9 mouse cellular contexts compared by ENCODE assay signal in the genomic region with DNA sequence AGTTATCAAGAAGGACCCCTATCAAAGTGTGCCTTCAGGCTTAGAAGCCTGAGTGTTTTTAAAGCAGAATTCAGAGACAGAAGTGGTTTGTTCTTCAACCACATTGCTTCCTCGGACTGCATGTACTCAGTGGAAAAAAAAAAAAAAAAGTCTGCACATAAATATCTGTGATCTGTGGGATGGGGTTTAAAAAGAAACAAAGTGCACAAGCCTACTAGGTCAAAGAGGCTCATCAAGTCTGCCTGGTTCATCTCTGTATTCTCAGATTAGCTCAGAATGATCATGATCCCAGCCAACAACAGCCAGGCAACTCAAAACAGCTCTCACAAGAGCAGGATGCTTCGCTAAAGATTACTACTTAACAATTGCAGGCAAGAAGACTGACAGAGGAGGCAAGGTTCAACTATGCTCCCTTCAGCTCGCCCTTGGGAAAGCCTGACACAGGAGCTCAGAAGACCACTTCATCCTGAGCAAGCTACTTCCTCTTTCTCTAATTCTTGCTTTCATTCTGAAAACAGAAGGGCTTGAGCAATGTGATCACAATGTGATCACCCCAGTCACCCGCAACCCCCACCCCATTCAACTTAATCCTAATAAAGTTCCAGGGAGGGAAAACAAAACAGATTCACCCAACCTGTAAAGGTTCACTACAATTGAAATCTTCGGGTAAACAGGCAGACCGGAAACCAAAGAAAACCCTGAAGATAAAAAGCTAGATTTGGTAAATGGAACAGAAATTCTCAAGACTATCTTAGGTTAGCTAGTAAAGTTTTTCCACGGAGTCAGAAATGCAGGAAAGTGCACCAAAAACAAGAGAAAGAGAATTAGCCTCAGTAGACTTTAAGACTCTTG. TPM values are rescaled to one million over a fixed set of nuclear protein-coding genes. Genes with fewer than 3 reads are reported as not detected.
DNase-seq lines count a peak whose midpoint lies in the region; ATAC-seq and TF ChIP-seq lines count a peak whose summit lies in the region.
"Had no signal": no experiment of that assay in that cellular context is flagged by ENCODE, and none has a peak within 500 bp of the region (broad histone marks: within the 10 kb centered on the region; RNA-seq: fewer than 3 reads in every experiment).

No protein-coding gene starts in this region.

- intact Hi-C loops in gastrocnemius, adult 2 months (cut with DNase I): no loop called here
- intact Hi-C loops in gastrocnemius, postnatal 14 days (cut with DNase I; ENCODE audit: low total_unique reads): no loop called here

- no peak for ATAC-seq in heart, embryonic 16.5 days (replicated peaks; ENCODE audit: extremely low read depth, insufficient read depth, low FRiP score)
- ATAC-seq in liver, embryonic 16.5 days (ENCODE audit: low read depth): 0 out of 2 replicates have a peak, but pooled peaks have one; percentile 17
- no peak for ATAC-seq in neural tube, embryonic 14.5 days (ENCODE audit: low read depth)

- 33% methylated on average over 7 of the region's 7 CpGs for WGBS in heart, embryonic 16.5 days
- 9% methylated on average over 7 of the region's 7 CpGs for WGBS in liver, embryonic 16.5 days (ENCODE audit: insufficient replicate concordance)
- WGBS in neural tube, embryonic 14.5 days: 49% methylated on average over 7 of the region's 7 CpGs

- H3K27ac ChIP-seq in gastrocnemius, adult 2 months: peak overlapping the region; percentile 96
- peak overlapping the region; percentile 62 for H3K27ac ChIP-seq in heart, embryonic 16.5 days (ENCODE audit: low read length)
- no peak overlapping the region for H3K27ac ChIP-seq in liver, embryonic 16.5 days (ENCODE audit: low read length)
- H3K27ac ChIP-seq in neural tube, embryonic 14.5 days (ENCODE audit: low read depth, low read length): no peak overlapping the region

- H3K4me1 ChIP-seq in heart, embryonic 16.5 days (ENCODE audit: control insufficient read depth, insufficient read depth, low read length): peaks cover 7% of the 10 kb centered on the region
- no peaks in the 10 kb centered on the region; the same call in 1 of the 2 replicates for H3K4me1 ChIP-seq in liver, embryonic 16.5 days (ENCODE audit: control insufficient read depth, low read depth, low read length)
- H3K4me1 ChIP-seq in neural tube, embryonic 14.5 days (ENCODE audit: control insufficient read depth, insufficient read depth, low read length): peaks cover 9% of the 10 kb centered on the region; the same call in 1 of the 2 replicates

- H3K4me3 ChIP-seq in gastrocnemius, adult 2 months: peak overlapping the region; percentile 88
- peak overlapping the region; percentile 77 for H3K4me3 ChIP-seq in heart, embryonic 16.5 days (ENCODE audit: low read length)
- peak overlapping the region; percentile 59; the same call in 1 of the 2 replicates for H3K4me3 ChIP-seq in liver, embryonic 16.5 days (ENCODE audit: low read depth, low read length)
- peak overlapping the region; percentile 38; the same call in 1 of the 2 replicates for H3K4me3 ChIP-seq in neural tube, embryonic 14.5 days (ENCODE audit: low read depth, low read length)

- H3K27me3 ChIP-seq in heart, embryonic 16.5 days (ENCODE audit: control insufficient read depth, insufficient read depth, low read length): no peaks in the 10 kb centered on the region
- no peaks in the 10 kb centered on the region for H3K27me3 ChIP-seq in liver, embryonic 16.5 days (ENCODE audit: control insufficient read depth, insufficient read depth, low read depth, low read length)
- H3K27me3 ChIP-seq in neural tube, embryonic 14.5 days (ENCODE audit: control insufficient read depth, insufficient read depth, low read length): no peaks in the 10 kb centered on the region

- H3K9me3 ChIP-seq in heart, embryonic 16.5 days (replicated peaks; ENCODE audit: control insufficient read depth, low read length): no peaks in the 10 kb centered on the region
- no peaks in the 10 kb centered on the region for H3K9me3 ChIP-seq in liver, embryonic 16.5 days (replicated peaks; ENCODE audit: control insufficient read depth, low read length)
- no peaks in the 10 kb centered on the region for H3K9me3 ChIP-seq in neural tube, embryonic 14.5 days (ENCODE audit: control insufficient read depth, low read length)

- no peak for DNase-seq in gastrocnemius, adult 2 months
- no peak for DNase-seq in gastrocnemius, postnatal 14 days
- DNase-seq in brain, adult 2 months (ENCODE audit: low read depth, low spot score): peak; percentile 16
- no peak for DNase-seq in c-Kit-positive CD71-positive TER-119-positive erythroid progenitor cells, embryonic 14.5 days (ENCODE audit: low spot score)
- no peak for DNase-seq in adrenal gland, postnatal 25 days

- no peaks in the 10 kb centered on the region for H3K36me3 ChIP-seq in heart, embryonic 16.5 days (ENCODE audit: control insufficient read depth, insufficient read depth)
- H3K36me3 ChIP-seq in liver, embryonic 16.5 days (ENCODE audit: control insufficient read depth, insufficient read depth): no peaks in the 10 kb centered on the region
- H3K36me3 ChIP-seq in neural tube, embryonic 14.5 days (ENCODE audit: control insufficient read depth, insufficient read depth, low read length): no peaks in the 10 kb centered on the region
- H3K36me3 ChIP-seq: G1E had no signal

- peak overlapping the region; percentile 80 for H3K9ac ChIP-seq in heart, embryonic 16.5 days (ENCODE audit: low read length)
- H3K9ac ChIP-seq in liver, embryonic 16.5 days (ENCODE audit: low read depth, low read length): no peak overlapping the region
- peak overlapping the region; percentile 37; the same call in 1 of the 2 replicates for H3K9ac ChIP-seq in neural tube, embryonic 14.5 days (replicated peaks; ENCODE audit: low read depth, low read length)

- TF ChIP-seq CTCF in gastrocnemius, adult 2 months (IDR thresholded peaks at IDR 0.05): no peak

- H3K4me2 ChIP-seq in heart, embryonic 16.5 days (ENCODE audit: low read depth, low read length): peak overlapping the region; percentile 95
- peak overlapping the region; percentile 76 for H3K4me2 ChIP-seq in liver, embryonic 16.5 days (ENCODE audit: low read depth, low read length)
- H3K4me2 ChIP-seq in neural tube, embryonic 14.5 days (ENCODE audit: low read depth, low read length): peak overlapping the region; percentile 83

RNA-seq across cellular contexts. Expression of gene Ctsc, which starts 0.7 kb away (rescaled TPM):
- total RNA-seq in gastrocnemius, adult 2 months (2021): 10 to 100 TPM; 41.6 to 50.7 TPM
- total RNA-seq in gastrocnemius, postnatal 14 days (2021): 10 to 100 TPM; 29.8 to 35.7 TPM
- polyA plus RNA-seq in heart, embryonic 16.5 days (2015; fragmentation: Nextera tagmentation; extraction: Ambion mirVana): 49.6 and 50.8 TPM in 2 replicates
- polyA plus RNA-seq in liver, embryonic 16.5 days (2015; fragmentation: Nextera tagmentation; extraction: Ambion mirVana): 50.5 and 56.7 TPM in 2 replicates
- 6.5 and 16.1 TPM in 2 replicates for polyA plus RNA-seq in neural tube, embryonic 14.5 days (2014; fragmentation: Nextera tagmentation; extraction: Ambion mirVana)
- 9.6 and 12.3 TPM in 2 replicates for total RNA-seq in adrenal gland, postnatal 25 days (2021)
- polyA plus RNA-seq: G1E had no signal

Comparison
In these comparisons a context has a peak if more than half of its experiments do, and no peak if none do; other contexts are left out.
1. H3K27ac ChIP-seq: peak in gastrocnemius, adult 2 months (single experiment) and heart, embryonic 16.5 days (single experiment); none in liver, embryonic 16.5 days (single experiment) and neural tube, embryonic 14.5 days (single experiment).
2. H3K4me3 ChIP-seq: peak in every context shown above with its lines; median percentile 88 in gastrocnemius, adult 2 months; 77 in heart, embryonic 16.5 days; 59 in liver, embryonic 16.5 days; 38 in neural tube, embryonic 14.5 days.
3. Peak in every context shown above with its lines, with median percentiles within 50 percentile points of each other: H3K4me2 ChIP-seq.